Mouse (Mus musculus) C2C12 (cell line): Measurements from ENCODE around the gene Hes1.

ENCODE experiments used
- CTCF ChIP-seq: IDR thresholded peaks from one replicate; pipeline ENCODE4 v1.5.1; 2011; ENCODE audit not compliant: control insufficient read depth, insufficient read depth, insufficient read length
- MYOD1 ChIP-seq: IDR thresholded peaks from one replicate; pipeline ENCODE4 v1.6.1; 2011; ENCODE audit warnings: low read depth; ENCODE audit not compliant: control insufficient read depth, insufficient read length
- MYOG ChIP-seq: IDR thresholded peaks from one replicate; pipeline ENCODE4 v1.6.1; 2011; ENCODE audit not compliant: control insufficient read depth, insufficient read length; ENCODE audit errors: extremely low read depth
- USF1 ChIP-seq: IDR thresholded peaks from one replicate; pipeline ENCODE4 v1.6.1; 2011; ENCODE audit warnings: low read depth, mild to moderate bottlenecking, control low read depth, moderate library complexity

- TF ChIP-seq CTCF (no peak), MYOD1 (no peak), USF1 (no peak), MYOG (no peak)
Observed at GRCm38 (mm10) chr16:30016064-30016463, 48.1 kb upstream of the Hes1 start.
